Mouse (Mus musculus) bone marrow, adult 2 months (tissue): ENCODE measurements around the gene Olfr516.

ENCODE experiments used
- CTCF ChIP-seq: fragments of 200-500 bp; IDR thresholded peaks from 2 replicates; pipeline ENCODE4 v1.5.1; 2011; ENCODE audit warnings: low read length, control low read depth; ENCODE audit not compliant: control insufficient read depth, insufficient read depth
- POLR2A ChIP-seq: fragments of 200-500 bp; IDR thresholded peaks from 2 replicates; pipeline ENCODE4 v1.6.1; 2011; ENCODE audit warnings: low read depth, mild to moderate bottlenecking, control low read depth, low read length, borderline replicate concordance; ENCODE audit not compliant: control insufficient read depth

DNA sequence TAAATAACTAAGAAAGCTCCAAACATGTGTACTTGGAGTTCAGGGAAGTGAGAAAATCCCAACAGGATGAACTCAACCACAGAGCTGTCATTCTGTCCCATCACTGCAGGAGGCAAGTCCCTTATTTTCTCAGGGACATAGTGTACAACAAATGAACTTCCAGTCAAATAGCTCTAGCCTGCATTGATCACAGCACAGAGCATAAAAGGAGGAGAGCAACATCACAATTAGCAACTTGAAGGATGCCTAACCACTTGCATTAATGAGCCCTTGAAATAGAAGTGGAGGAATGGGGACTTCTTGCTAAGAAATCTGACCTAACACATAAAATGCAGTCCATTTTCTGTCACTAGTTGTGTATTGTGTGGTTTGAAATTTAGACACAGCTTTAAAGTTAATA, 24.4 kb downstream of the Olfr516 start, which contains the start of gene Olfr514:
- TF ChIP-seq CTCF (no peak), POLR2A (no peak)
